Mouse (Mus musculus) cerebellum, adult 8-10 months (tissue): ENCODE measurements around the gene Tomm7.
"Not testable (repeated sequence)": the region's sequence is repeated elsewhere in the genome, so short reads cannot be mapped to it uniquely, and the experiment has no call there.

Experiments used
- DNase-seq: peaks from one replicate; pipeline ENCODE4 v3.0.0; 2022

Tomm7 gene

DNA sequence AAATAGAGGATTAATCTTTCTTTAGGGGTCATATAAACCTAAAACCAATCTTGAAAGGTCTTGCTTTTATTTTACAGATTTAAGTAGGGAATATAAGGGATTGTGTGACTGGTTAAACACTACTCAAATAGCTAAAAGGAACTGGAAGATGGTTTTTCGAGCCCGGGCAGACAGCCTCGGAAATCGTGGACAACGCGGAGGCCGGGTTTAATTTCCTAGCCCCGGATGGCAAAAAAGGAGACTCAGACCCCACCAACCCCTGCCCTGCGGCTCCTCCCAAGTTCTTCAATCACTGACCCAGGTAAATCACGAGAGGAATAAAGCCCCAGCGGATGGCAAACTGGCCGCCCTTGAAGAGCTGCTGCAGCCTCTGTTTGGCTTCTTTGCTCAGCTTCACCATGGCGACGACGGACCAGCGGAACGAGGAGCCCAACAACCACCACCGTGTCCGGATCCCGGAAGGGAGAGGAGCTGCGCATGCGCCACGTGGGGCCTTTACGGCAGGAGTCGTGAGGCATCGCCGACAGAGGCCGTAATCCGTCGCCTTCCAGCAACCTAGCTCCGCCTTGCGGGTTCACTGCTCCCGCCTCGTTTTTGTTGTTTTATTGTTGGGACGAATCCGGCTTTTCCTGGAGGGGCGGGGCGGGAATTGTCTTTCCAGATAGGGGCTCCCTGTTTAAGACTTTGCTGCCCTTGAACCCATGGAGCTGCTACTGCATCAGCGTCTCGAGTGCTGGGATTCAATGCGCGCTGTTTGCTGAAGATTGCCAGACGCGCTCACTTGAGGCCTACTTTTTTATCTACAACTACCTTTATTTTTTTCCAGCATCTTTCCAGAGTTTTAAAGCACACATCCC is at the start of gene Tomm7:
TSS of gene Tomm7 (minus strand) at position 488 of the 857 bp plus-strand sequence.
- peak; percentile 96 for DNase-seq

GRCm38 (mm10) chr5:23893156-23893863 is 49.3 kb upstream of the Tomm7 start:
- DNase-seq = no peak

DNA sequence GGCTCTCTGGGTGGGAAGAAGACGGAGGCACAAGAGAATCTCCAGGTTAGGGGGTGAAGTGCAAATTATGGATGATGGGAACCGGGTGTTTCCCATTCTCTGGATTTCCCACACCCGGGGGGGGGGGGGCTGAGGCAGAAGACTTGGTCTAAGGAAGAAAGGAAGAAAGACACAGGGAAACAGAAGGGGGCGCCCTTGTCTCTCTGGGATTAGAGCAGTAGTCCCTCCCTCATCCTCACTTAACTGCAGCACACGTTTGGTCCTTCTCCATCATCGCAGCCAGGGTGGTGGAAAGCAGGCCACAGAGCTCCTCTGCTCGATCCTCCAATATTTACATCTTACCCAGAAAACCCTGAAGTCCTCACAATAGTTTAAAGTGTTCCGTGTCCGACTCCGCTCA is 46.8 kb upstream of the Tomm7 start:
- DNase-seq = peak; percentile 24

GRCm38 (mm10) chr5:23889461-23889860 is 45.5 kb upstream of the Tomm7 start:
- no peak for DNase-seq

GRCm38 (mm10) chr5:23887111-23887510 is 43.1 kb upstream of the Tomm7 start:
- DNase-seq = no peak

GRCm38 (mm10) chr5:23874457-23874856 is 30.5 kb upstream of the Tomm7 start:
- DNase-seq = no peak

DNA sequence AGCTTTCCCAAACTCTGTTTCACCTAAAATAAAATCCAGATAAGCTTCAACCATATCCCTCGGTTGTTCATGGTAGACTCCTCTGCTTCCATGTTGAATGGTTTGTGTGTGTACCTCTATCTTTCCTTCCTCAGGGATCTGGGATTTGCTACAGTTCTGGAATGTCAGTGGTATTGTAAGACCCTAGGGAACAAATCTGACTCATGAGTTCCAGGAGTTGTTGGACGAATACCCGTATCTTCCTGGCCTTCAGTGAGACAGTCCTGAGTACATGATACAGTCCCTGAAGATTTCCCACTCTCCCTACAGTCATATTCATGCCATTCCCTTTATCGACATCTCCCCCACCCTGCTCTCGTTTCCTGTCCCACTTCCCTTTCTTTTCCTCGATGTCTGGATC is 28.6 kb upstream of the Tomm7 start:
- no peak for DNase-seq

DNA sequence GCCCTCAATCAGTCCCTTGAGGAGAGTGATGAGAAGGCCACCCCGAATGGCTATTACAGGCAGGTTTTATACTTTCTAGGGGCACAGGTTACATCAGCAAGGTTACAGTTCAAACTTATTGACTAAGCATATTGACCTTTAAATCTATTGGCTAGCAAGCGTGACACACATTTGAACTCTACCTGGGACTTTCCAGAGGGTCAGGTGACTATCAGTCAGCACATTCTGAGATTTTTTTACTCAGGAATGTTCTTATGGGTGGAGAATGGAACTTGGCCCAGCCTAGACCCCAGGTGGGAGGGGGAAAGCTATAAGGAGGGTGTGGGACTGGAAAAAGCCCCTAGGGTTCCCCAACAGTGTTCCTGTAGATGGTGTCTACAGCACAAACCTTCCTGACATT is 27.4 kb upstream of the Tomm7 start:
- not testable (repeated sequence) for DNase-seq

GRCm38 (mm10) chr5:23865941-23866340 is 22.0 kb upstream of the Tomm7 start:
- no peak for DNase-seq

DNA sequence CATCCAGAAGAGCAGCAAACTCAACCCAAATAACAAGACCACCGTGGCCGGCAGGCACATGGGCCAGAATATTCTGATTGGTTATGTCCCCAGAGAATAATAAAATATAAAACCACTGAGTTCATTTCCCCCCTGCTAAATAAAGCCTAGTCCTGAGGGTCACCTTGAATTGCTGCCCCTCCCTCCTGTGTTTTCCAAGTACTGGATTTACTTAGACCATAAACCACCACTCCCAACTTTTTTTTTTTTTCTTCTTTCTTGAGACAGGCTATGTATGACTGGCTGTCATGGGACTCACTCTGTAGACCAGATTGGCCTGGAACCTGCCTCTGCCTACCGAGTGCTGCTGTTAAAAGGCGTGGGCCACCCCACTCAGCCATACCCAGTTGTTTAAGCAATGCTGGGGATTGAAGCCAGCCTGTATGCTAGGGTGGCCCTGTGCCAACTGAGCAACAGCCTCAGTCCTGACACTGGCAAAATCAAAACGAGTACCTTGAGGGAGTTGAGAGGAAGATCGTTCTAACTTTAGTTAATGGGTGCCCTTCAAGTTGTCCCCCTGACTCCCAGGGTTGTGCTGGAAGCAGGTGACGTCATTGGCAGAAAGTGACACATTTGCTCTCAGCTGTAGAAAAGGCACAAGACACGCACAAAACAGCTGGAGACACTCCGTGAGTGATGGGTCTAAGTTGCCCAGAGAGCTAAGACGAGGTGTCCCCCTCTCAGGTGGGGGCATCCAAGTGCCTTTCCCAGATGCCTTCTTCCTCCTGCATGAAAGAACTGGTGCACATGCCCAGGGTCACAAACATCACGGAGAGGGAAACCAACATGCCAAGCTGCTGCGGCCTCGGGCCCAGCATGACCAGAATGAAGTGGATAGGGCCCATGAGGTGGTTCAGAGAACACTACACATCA is 20.3 kb upstream of the Tomm7 start:
- DNase-seq = no peak

DNA sequence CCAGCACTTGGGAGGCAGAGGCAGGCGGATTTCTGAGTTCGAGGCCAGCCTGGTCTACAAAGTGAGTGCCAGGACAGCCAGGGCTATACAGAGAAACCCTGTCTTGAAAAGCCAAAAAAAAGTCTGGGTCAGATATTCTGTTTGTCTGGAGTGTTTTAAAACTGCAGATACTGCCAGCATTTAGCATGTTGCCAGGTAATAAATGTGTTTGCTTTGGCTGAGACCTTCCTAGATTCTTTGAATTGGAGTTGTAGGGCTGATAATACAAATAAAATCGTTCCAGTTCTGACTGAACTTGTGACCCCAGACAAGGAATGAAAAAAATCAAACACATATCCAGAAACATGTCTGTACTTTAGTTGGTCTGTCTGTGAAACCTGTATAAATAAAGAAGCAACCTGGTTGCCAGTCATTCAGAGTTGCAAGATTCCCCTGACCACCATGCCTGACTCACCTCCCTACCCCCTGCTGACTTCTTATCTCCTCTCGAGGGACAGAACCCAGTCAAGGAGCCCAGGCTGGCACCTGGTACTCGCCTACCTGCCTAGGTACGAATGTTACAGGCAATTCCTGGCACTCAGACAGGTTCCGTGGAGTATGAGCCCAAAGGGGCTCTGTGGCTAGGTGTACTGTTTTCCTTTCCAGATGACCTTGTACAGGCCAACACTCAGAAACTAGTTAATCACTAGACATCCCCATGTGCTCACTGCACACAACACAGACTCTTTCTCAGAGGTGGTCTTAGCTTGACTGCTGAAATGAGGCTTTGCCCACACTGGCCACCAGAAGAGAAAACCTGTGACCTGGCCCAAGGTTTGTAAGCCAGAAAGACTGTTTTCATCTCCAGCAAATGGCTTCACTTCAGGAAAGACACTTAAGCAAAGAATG is 19.4 kb upstream of the Tomm7 start:
- no peak for DNase-seq

GRCm38 (mm10) chr5:23862291-23862690 is 18.3 kb upstream of the Tomm7 start:
- DNase-seq = no peak

- no peak for DNase-seq
These were observed 17.8 kb upstream of the Tomm7 start for GRCm38 (mm10) chr5:23861721-23862120.

DNA sequence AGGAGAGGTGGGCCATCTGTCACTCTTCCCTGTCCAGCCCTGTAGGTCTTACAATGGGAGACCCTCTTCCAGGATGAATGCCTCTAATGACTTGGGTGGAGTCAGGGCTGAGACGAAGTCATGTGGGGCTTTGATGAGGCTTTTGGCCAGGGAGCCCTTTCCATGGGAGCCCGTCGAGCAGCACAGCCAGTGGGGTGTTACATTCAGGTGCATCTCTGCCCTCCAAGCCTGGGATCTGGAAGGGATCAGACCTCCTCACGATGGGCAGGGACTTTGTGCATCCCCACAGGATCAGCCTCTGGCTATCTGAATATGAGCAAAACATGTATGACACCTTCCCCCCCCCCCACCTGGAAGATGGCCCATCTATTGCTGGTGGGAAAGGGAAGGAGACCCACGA is 15.9 kb upstream of the Tomm7 start:
- no peak for DNase-seq

GRCm38 (mm10) chr5:23859087-23859718 is 15.2 kb upstream of the Tomm7 start:
- no peak for DNase-seq

GRCm38 (mm10) chr5:23858643-23859042 is 14.7 kb upstream of the Tomm7 start:
- DNase-seq = no peak

DNA sequence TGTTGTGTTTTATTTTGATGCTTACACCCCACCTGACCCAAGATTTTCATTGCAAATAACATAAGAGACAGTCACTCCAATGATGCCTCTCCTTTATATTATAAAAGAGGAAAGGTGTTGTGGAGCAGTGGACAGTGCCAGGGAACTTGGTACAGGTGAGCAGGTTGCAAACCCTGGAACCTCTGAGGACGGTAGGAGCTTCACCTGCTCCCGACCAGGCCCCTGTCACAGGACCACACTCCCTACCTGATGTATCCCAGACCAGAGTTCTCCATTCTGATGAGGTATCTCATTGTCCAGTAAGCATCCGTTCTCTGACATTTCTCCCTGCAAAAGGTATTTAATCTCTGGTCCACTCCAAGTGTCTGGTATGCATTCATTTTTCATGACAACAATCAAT is 14.0 kb upstream of the Tomm7 start:
- no peak for DNase-seq

DNA sequence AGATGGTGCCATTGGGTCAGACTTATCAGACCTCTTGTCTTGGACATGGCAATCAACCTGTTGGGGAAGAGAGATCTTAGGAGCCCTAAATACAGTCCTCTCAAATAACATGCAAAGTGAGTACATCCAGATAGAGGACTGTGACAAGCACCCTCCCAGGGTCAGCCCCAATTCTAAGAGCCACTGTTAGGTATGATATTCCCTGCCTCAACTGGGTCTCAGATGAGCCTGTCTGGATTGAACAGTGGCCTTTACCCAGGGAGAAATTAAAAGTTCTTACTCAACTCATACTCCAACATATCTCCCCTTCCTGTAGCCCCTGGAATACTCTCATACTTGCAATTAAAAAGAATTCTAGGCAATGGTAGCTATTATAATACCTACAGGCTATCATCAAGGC is 13.2 kb upstream of the Tomm7 start:
- DNase-seq = no peak

DNA sequence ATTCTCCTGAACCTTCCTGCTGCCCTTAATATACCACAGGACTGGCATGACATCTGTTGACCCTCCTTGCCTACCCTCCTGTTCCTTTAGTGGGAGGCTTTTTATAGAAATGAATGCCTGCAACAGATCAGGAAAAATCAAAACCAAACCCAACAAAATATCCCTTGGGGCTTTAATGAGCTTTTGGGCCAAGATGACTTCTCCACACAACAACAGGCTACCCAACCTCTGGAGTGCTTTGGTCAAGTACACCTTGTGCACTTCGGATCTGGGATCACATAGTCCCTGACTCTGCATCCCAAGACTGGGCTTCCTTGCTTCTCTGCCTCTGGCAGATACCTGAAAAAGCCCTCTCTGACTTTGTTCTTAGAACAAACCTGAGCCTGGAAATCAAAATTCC is 12.2 kb upstream of the Tomm7 start:
- DNase-seq = no peak

DNA sequence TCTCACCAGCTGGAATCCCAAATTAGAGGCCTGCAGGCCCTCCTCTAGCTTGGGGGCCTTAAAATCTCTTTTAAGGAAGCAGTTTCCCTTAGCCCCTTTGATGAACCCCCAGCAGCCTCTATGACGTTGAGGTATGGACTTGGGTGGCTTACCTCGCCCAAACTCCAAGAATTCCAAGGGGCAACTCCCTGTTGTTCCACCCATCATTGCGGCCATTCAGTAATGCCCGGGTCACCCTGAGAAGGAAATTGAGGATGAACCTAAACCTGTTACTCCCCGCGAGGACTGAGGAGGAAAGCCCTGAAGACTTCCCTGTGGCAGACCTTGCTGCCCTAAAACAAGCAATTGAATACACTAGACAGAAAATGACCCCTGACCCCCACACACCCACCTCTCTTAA is 11.5 kb upstream of the Tomm7 start:
- no peak for DNase-seq

DNA sequence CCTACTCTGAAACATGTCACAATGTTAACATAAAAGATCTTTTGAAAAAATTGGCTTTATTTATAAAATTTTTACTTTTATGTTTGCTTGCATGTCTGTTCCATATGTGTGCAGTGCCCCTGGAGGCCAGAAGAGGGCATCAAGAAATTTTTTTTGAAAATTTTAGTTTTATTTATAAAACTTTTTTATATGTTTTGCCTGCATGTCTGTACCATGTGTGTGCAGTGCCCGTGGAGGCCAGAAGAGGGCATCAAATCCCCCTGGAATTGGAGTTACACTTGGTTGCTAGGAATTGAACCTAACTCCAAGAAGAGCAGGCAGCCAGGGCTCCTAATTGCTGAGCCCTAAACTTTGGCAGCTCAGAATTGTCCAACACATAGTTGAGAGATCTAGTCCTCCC is 9.0 kb upstream of the Tomm7 start:
- DNase-seq = not testable (repeated sequence)

GRCm38 (mm10) chr5:23851160-23851555 is 7.2 kb upstream of the Tomm7 start:
- not testable (repeated sequence) for DNase-seq
